Mouse (Mus musculus): ENCODE results near the gene Dlk2.

- TF ChIP-seq CTCF (IDR thresholded peaks at IDR 0.05; ENCODE audit: insufficient read depth, low read depth, low read length) = no peak
- TF ChIP-seq POLR2A (IDR thresholded peaks at IDR 0.05; ENCODE audit: insufficient read depth, low read depth, low read length) = no peak
Observed at GRCm38 (mm10) chr17:46277586-46277985, 19.6 kb upstream of the Dlk2 start.
